Mouse (Mus musculus) MEL (cell line): ENCODE measurements around the gene Gck. TPM values are rescaled to one million over a fixed set of nuclear protein-coding genes. Genes with fewer than 3 reads are reported as not detected.
A peak's percentile ranks its signal among the peaks of the same experiment; 100 is the strongest.

Source experiments
- DNase-seq: peaks from one replicate; pipeline ENCODE4 v3.0.0; 2011; ENCODE audit warnings: low read depth, low spot score
- H3K27ac ChIP-seq: 2 replicates; pipeline ENCODE4 v1.5.1; 2012; ENCODE audit warnings: low read depth, mild to moderate bottlenecking, control low read depth, low read length, moderate library complexity; ENCODE audit not compliant: control insufficient read depth
- H3K27me3 ChIP-seq, 2 experiments: fragments of 150-350 bp in 1 of 2; sonication (generic) in 1 of 2; 2 replicates each; pipeline ENCODE4 v1.6.1; 2012; ENCODE audit warnings: low read length in 2 of 2, mild to moderate bottlenecking in 2 of 2, improper control_type of control experiment in 1 of 2, moderate library complexity in 1 of 2; ENCODE audit not compliant: insufficient read depth in 2 of 2, control insufficient read depth in 1 of 2
- H3K36me3 ChIP-seq, 2 experiments: 2 replicates each; pipeline ENCODE4 v1.6.1; 2012 to 2014; ENCODE audit warnings: low read length in 2 of 2, improper control_type of control experiment in 1 of 2, inconsistent platforms in 1 of 2, mild to moderate bottlenecking in 1 of 2; ENCODE audit not compliant: insufficient read depth in 2 of 2, control insufficient read depth in 1 of 2
- H3K4me1 ChIP-seq, 2 experiments: fragments of 150-350 bp in 1 of 2; sonication (generic) in 1 of 2; 2 replicates each; pipeline ENCODE4 v1.6.1; 2012; ENCODE audit warnings: low read length in 2 of 2, improper control_type of control experiment in 1 of 2, mild to moderate bottlenecking in 1 of 2; ENCODE audit not compliant: insufficient read depth in 2 of 2, control insufficient read depth in 1 of 2
- H3K4me3 ChIP-seq, 2 experiments: fragments of 150-350 bp in 1 of 2; sonication (generic) in 1 of 2; 2 replicates each; pipeline ENCODE4 v1.5.1; 2012; ENCODE audit warnings: low read depth in 2 of 2, low read length in 2 of 2, mild to moderate bottlenecking in 2 of 2, moderate library complexity in 2 of 2, control low read depth in 1 of 2, improper control_type of control experiment in 1 of 2; ENCODE audit not compliant: control insufficient read depth in 1 of 2, insufficient read depth in 1 of 2
- H3K79me2 ChIP-seq: 2 replicates; pipeline ENCODE4 v1.6.1; 2012; ENCODE audit warnings: mild to moderate bottlenecking, low read length, moderate library complexity; ENCODE audit not compliant: control insufficient read depth, poor library complexity, insufficient read depth
- H3K9ac ChIP-seq: 2 replicates; pipeline ENCODE4 v1.6.1; 2012; ENCODE audit warnings: low read depth, mild to moderate bottlenecking, control low read depth, low read length, moderate library complexity; ENCODE audit not compliant: control insufficient read depth, poor library complexity, severe bottlenecking
- H3K9me3 ChIP-seq: fragments of 150-350 bp; sonication (generic); replicated peaks from 2 replicates; pipeline ENCODE4 v1.6.1; 2012; ENCODE audit warnings: mild to moderate bottlenecking, low read length, improper control_type of control experiment, moderate library complexity; ENCODE audit not compliant: insufficient read depth
- BHLHE40 ChIP-seq: IDR thresholded peaks from 2 replicates; pipeline ENCODE4 v1.6.1; 2012; ENCODE audit warnings: low read depth, mild to moderate bottlenecking, inconsistent platforms, low read length, improper control_type of control experiment, borderline replicate concordance
- CHD1 ChIP-seq: IDR thresholded peaks from 2 replicates; pipeline ENCODE4 v1.6.1; 2012; ENCODE audit warnings: low read depth, mild to moderate bottlenecking, inconsistent platforms, low read length, improper control_type of control experiment
- ETS1 ChIP-seq: IDR thresholded peaks from 2 replicates; pipeline ENCODE4 v1.6.1; 2012; ENCODE audit warnings: low read depth, mild to moderate bottlenecking, inconsistent platforms, low read length, improper control_type of control experiment, moderate library complexity
- GATA1 ChIP-seq: IDR thresholded peaks from 2 replicates; pipeline ENCODE4 v1.6.1; 2011; ENCODE audit warnings: low read depth, low read length, improper control_type of control experiment
- HCFC1 ChIP-seq: IDR thresholded peaks from 2 replicates; pipeline ENCODE4 v1.6.1; 2012; ENCODE audit warnings: low read depth, mild to moderate bottlenecking, inconsistent platforms, low read length, improper control_type of control experiment, moderate library complexity
- JUND ChIP-seq: IDR thresholded peaks from 2 replicates; pipeline ENCODE4 v1.6.1; 2011; ENCODE audit warnings: low read depth, mild to moderate bottlenecking, improper control_type of control experiment, low read length
- KAT2A ChIP-seq: conservative IDR thresholded peaks from 2 replicates; pipeline ENCODE4 v1.6.1; 2012; ENCODE audit warnings: low read depth, low read length, improper control_type of control experiment, inconsistent platforms
- MAX ChIP-seq: IDR thresholded peaks from 2 replicates; pipeline ENCODE4 v1.6.1; 2011; ENCODE audit warnings: low read length, improper control_type of control experiment
- MYC ChIP-seq: IDR thresholded peaks from 2 replicates; pipeline ENCODE4 v1.6.1; 2011; ENCODE audit warnings: low read depth, mild to moderate bottlenecking, low read length, improper control_type of control experiment, moderate library complexity
- NRF1 ChIP-seq: IDR thresholded peaks from 2 replicates; pipeline ENCODE4 v1.6.1; 2014; ENCODE audit warnings: low read depth, mild to moderate bottlenecking, inconsistent platforms, low read length, improper control_type of control experiment, moderate library complexity; ENCODE audit not compliant: poor library complexity, insufficient read depth, severe bottlenecking
- POLR2AphosphoS5 ChIP-seq: IDR thresholded peaks from 2 replicates; pipeline ENCODE4 v1.6.1; 2012; ENCODE audit warnings: low read depth, borderline replicate concordance, mild to moderate bottlenecking, inconsistent platforms, low read length, moderate library complexity, mixed read lengths
- RAD21 ChIP-seq: IDR thresholded peaks from 2 replicates; pipeline ENCODE4 v1.6.1; 2011; ENCODE audit warnings: mild to moderate bottlenecking, low read depth, low read length, improper control_type of control experiment
- RCOR1 ChIP-seq: IDR thresholded peaks from 2 replicates; pipeline ENCODE4 v1.6.1; 2012; ENCODE audit warnings: low read depth, mild to moderate bottlenecking, inconsistent platforms, low read length, improper control_type of control experiment
- SIN3A ChIP-seq: IDR thresholded peaks from 2 replicates; pipeline ENCODE4 v1.6.1; 2012; ENCODE audit warnings: low read length, improper control_type of control experiment, inconsistent platforms
- TAL1 ChIP-seq: IDR thresholded peaks from 2 replicates; pipeline ENCODE4 v1.6.1; 2012; ENCODE audit warnings: mild to moderate bottlenecking, inconsistent platforms, low read length, moderate library complexity, mixed read lengths
- UBTF ChIP-seq: IDR thresholded peaks from 2 replicates; pipeline ENCODE4 v1.6.1; 2012; ENCODE audit warnings: low read depth, mild to moderate bottlenecking, inconsistent platforms, low read length, improper control_type of control experiment, moderate library complexity, borderline replicate concordance; ENCODE audit not compliant: insufficient read depth
- USF2 ChIP-seq, 2 experiments: IDR thresholded peaks; 2 replicates each; pipeline ENCODE4 v1.6.1; 2011 to 2012; ENCODE audit warnings: improper control_type of control experiment in 2 of 2, low read length in 2 of 2, borderline replicate concordance in 1 of 2, inconsistent platforms in 1 of 2, low read depth in 1 of 2, mild to moderate bottlenecking in 1 of 2; ENCODE audit not compliant: insufficient read depth in 1 of 2
- ZC3H11A ChIP-seq: IDR thresholded peaks from 2 replicates; pipeline ENCODE4 v1.6.1; 2012; ENCODE audit warnings: low read depth, mild to moderate bottlenecking, inconsistent platforms, low read length, improper control_type of control experiment
- polyA plus RNA-seq, 2 experiments: library from polyadenylated mRNA; stranded (reverse) in 1 of 2; unstranded in 1 of 2; fragments of >175 nt in 1 of 2; fragments of >200 nt in 1 of 2; gene quantifications; 2 replicates each; pipeline versions ENCODE4 v1.2.1 to v1.2.4; 2012; ENCODE audit warnings: low replicate concordance in 2 of 2, low read depth in 1 of 2; ENCODE audit not compliant: insufficient read length in 2 of 2, insufficient read depth in 1 of 2, missing spikeins in 1 of 2
- total RNA-seq: library from RNA; depleted of rRNA; stranded (reverse); fragments of 300-350 nt; gene quantifications from 2 replicates; pipeline ENCODE4 v1.2.3, GENCODE M21; 2012

Gck gene
- total and polyA plus RNA-seq, 3 experiments = not detected

- no peak for TF ChIP-seq POLR2AphosphoS5
- no peak for TF ChIP-seq JUND
- no peak for TF ChIP-seq TAL1
Measured at GRCm38 (mm10) chr11:5877921-5878526, 71.9 kb downstream of the Gck start, which contains the start of gene Pold2 (continued).

- Histone ChIP-seq H3K4me3 (peak overlapping the region; percentile 80 to 87), H3K4me1 (peaks cover 3 to 11% of the 10 kb centered on the region in 2 experiments; a peak in 3 of 4 replicates), H3K9me3 (no peaks in the 10 kb centered on the region), H3K9ac (peak overlapping the region; percentile 87), H3K79me2 (peaks cover 11% of the 10 kb centered on the region), H3K27me3 (no peaks in the 10 kb centered on the region), H3K27ac (peak overlapping the region; percentile 57), H3K36me3 (peaks cover 0 to 8% of the 10 kb centered on the region in 2 experiments; a peak in 3 of 4 replicates)
- TF ChIP-seq CHD1 = 0 out of 2 replicates have a peak, but pooled peaks have one; percentile 35
- 0 out of 2 replicates have a peak, but pooled peaks have one; percentile 5 for TF ChIP-seq GATA1
- no peak for TF ChIP-seq NRF1
- peak; percentile 71 for DNase-seq
Measured at GRCm38 (mm10) chr11:5877421-5877820, 72.5 kb downstream of the Gck start.

- H3K36me3 ChIP-seq = peaks cover 0 to 3% of the 10 kb centered on the region in 2 experiments; a peak in 3 of 4 replicates
Measured at GRCm38 (mm10) chr11:5873192-5873591, 76.7 kb downstream of the Gck start.

GRCm38 (mm10) chr11:5872707-5873106, 77.2 kb downstream of the Gck start:
- no peaks in the 10 kb centered on the region for H3K27me3 ChIP-seq
- peaks cover 0 to 3% of the 10 kb centered on the region in 2 experiments; a peak in 3 of 4 replicates for H3K36me3 ChIP-seq
- H3K79me2 ChIP-seq = peaks cover 9% of the 10 kb centered on the region
- no peak overlapping the region for H3K27ac ChIP-seq
- no peaks in the 10 kb centered on the region for H3K9me3 ChIP-seq
- no peak overlapping the region for H3K4me3 ChIP-seq
- TF ChIP-seq CHD1 (no peak), RCOR1 (no peak), UBTF (no peak), POLR2AphosphoS5 (no peak), KAT2A (no peak), MAX (no peak), HCFC1 (no peak), ETS1 (no peak), SIN3A (no peak), MYC (no peak), RAD21 (no peak)
- peaks cover 0 to 3% of the 10 kb centered on the region in 2 experiments; a peak in 1 of 4 replicates for H3K4me1 ChIP-seq
- no peak overlapping the region for H3K9ac ChIP-seq
- no peak for DNase-seq

More at GRCm38 (mm10) chr11:5873192-5873591, 76.7 kb downstream of the Gck start:
- DNase-seq = no peak
- Histone ChIP-seq H3K9ac (no peak overlapping the region), H3K79me2 (peaks cover 11% of the 10 kb centered on the region), H3K4me3 (no peak overlapping the region), H3K27ac (no peak overlapping the region), H3K9me3 (no peaks in the 10 kb centered on the region), H3K27me3 (no peaks in the 10 kb centered on the region), H3K4me1 (peaks cover 0 to 3% of the 10 kb centered on the region in 2 experiments; a peak in 1 of 4 replicates)
- TF ChIP-seq ZC3H11A = no peak
- TF ChIP-seq USF2 (IDR thresholded peaks at IDR 0.05; ENCODE audit: borderline replicate concordance in 1 of 2, insufficient read depth in 1 of 2, low read depth in 1 of 2, low read length in 2 of 2) = no peak
- TF ChIP-seq BHLHE40 = no peak
- no peak for TF ChIP-seq SIN3A
